Mouse (Mus musculus) forebrain, embryonic 15.5 days (tissue): ENCODE data around the gene Tagln. TPM values are rescaled to one million over a fixed set of nuclear protein-coding genes. Genes with fewer than 3 reads are reported as not detected.

Experiments
- ATAC-seq: fragments of 200-750 bp; cut with Nextera tagmentation; replicated peaks from 2 replicates; pipeline ENCODE4 v1.8.0; 2017; ENCODE audit warnings: mild to moderate bottlenecking, moderate TSS enrichment, moderate library complexity
- H3K27ac ChIP-seq: fragments of 300-500 bp; sonication (generic); replicated peaks from 2 replicates; pipeline ENCODE4 v1.5.1; 2015; ENCODE audit warnings: mild to moderate bottlenecking, inconsistent platforms
- H3K27me3 ChIP-seq: fragments of 300-500 bp; sonication (generic); 2 replicates; pipeline ENCODE4 v1.6.1; 2015; ENCODE audit warnings: inconsistent platforms
- H3K36me3 ChIP-seq: fragments of 300-500 bp; sonication (generic); 2 replicates; pipeline ENCODE4 v1.6.1; 2015; ENCODE audit warnings: mild to moderate bottlenecking, inconsistent platforms
- H3K4me1 ChIP-seq: fragments of 300-500 bp; sonication (generic); 2 replicates; pipeline ENCODE4 v1.6.1; 2015; ENCODE audit warnings: inconsistent platforms
- H3K4me2 ChIP-seq: fragments of 300-500 bp; sonication (generic); replicated peaks from 2 replicates; pipeline ENCODE4 v1.6.1; 2015; ENCODE audit warnings: mild to moderate bottlenecking, inconsistent platforms
- H3K4me3 ChIP-seq: fragments of 300-500 bp; sonication (generic); 2 replicates; pipeline ENCODE4 v1.5.1; 2015; ENCODE audit warnings: mild to moderate bottlenecking, inconsistent platforms
- H3K9ac ChIP-seq: fragments of 300-500 bp; sonication (generic); replicated peaks from 2 replicates; pipeline ENCODE4 v1.6.1; 2015; ENCODE audit warnings: mild to moderate bottlenecking, inconsistent platforms
- H3K9me3 ChIP-seq: fragments of 300-500 bp; sonication (generic); 2 replicates; pipeline ENCODE4 v1.6.1; 2016; ENCODE audit warnings: inconsistent platforms
- WGBS: fragments of 180-500 bp; shearing (Covaris S2); methylation state at CpG from one replicate; pipeline ENCODE4 v1.1.7; 2015; ENCODE audit warnings: mixed read lengths; 5-methylcytosine and 5-hydroxymethylcytosine counted together
- microRNA-seq: library from miRNA; unstranded; fragments of <30 nt; microRNA quantifications from one replicate; pipeline ENCODE4, GENCODE M21; 2016
- polyA plus RNA-seq: library from polyadenylated mRNA; unstranded; fragments of >200 nt; fragmentation: Nextera tagmentation; extraction: Ambion mirVana; gene quantifications from 2 replicates; pipeline ENCODE4 v1.2.1, GENCODE M21; 2015

The Tagln gene
- polyA plus RNA-seq, 1 experiment from 2014 or later = 2.6 TPM

GRCm38 (mm10) chr9:45917041-45917934 is 18.6 kb downstream of the Tagln start:
- no peak overlapping the region for H3K9ac ChIP-seq
- H3K27ac ChIP-seq = no peak overlapping the region
- H3K9me3 ChIP-seq = no peaks in the 10 kb centered on the region
- H3K4me1 ChIP-seq = no peaks in the 10 kb centered on the region
- no peak for ATAC-seq
- peaks cover 86% of the 10 kb centered on the region for H3K36me3 ChIP-seq
- H3K4me3 ChIP-seq = no peak overlapping the region
- H3K4me2 ChIP-seq = no peak overlapping the region
- WGBS = 55% methylated on average over 5 of the region's 5 CpGs
- no peaks in the 10 kb centered on the region for H3K27me3 ChIP-seq

DNA sequence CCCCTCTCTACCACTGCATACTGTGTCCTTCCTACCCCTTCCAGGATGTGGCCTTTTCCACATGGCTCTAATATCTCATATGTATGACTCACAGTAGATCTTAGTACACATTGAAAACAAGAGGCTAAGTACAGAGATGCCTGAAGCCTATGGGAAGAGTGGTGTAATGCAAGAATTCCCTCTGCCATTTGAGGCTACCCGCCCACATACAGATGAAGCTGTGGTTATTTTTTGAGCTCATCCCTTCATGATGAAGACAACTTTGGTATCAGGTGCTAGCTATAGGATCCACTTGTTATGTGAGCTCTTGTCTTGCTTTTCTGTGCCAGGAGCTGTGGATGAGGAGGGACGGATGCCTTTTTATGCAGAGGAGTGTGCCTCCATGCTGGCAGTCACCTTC is 20.2 kb downstream of the Tagln start:
- ATAC-seq = no peak

GRCm38 (mm10) chr9:45911673-45912072 is 24.2 kb downstream of the Tagln start:
- Histone ChIP-seq H3K9ac (no peak overlapping the region), H3K4me3 (no peak overlapping the region), H3K4me2 (no peak overlapping the region), H3K9me3 (no peaks in the 10 kb centered on the region), H3K27me3 (no peaks in the 10 kb centered on the region), H3K36me3 (peaks cover 74% of the 10 kb centered on the region), H3K27ac (no peak overlapping the region), H3K4me1 (peaks cover 10% of the 10 kb centered on the region)
- 68% methylated on average over 1 of the region's 1 CpGs for WGBS
- no peak for ATAC-seq

More for the DNA sequence above, 20.2 kb downstream of the Tagln start:
- H3K4me3 ChIP-seq = no peak overlapping the region
- no peak overlapping the region for H3K27ac ChIP-seq
- 93% methylated on average over 2 of the region's 2 CpGs for WGBS
- H3K27me3 ChIP-seq = no peaks in the 10 kb centered on the region
- no peak overlapping the region for H3K9ac ChIP-seq
- no peak overlapping the region for H3K4me2 ChIP-seq
- no peaks in the 10 kb centered on the region for H3K4me1 ChIP-seq
- H3K36me3 ChIP-seq = peaks cover 91% of the 10 kb centered on the region
- H3K9me3 ChIP-seq = no peaks in the 10 kb centered on the region

DNA sequence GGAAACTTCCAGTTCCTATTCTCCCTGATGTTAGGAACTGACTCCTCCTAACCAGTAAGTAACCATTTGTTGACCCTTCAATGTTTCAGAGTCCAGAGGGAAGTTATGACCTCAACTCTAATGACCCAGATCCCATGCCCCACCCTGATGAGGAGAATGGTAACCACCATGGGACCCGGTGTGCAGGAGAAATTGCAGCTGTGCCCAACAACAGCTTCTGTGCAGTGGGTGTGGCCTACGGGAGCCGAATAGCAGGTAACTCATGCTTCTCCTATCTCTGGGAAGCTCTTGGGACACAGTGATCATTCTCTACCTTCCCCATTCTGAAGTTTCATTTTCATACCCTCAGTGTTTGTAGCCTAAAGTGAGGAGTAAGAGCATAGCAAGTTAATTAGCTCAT is 24.9 kb downstream of the Tagln start:
- H3K4me1 ChIP-seq = peaks cover 10% of the 10 kb centered on the region
- no peak for ATAC-seq
- no peak overlapping the region for H3K4me2 ChIP-seq
- no peaks in the 10 kb centered on the region for H3K9me3 ChIP-seq
- no peaks in the 10 kb centered on the region for H3K27me3 ChIP-seq
- H3K27ac ChIP-seq = no peak overlapping the region
- H3K36me3 ChIP-seq = peaks cover 68% of the 10 kb centered on the region
- WGBS = 94% methylated on average over 3 of the region's 3 CpGs
- H3K4me3 ChIP-seq = no peak overlapping the region
- H3K9ac ChIP-seq = no peak overlapping the region

- Histone ChIP-seq H3K4me3 (peak overlapping the region; percentile 85), H3K9ac (peak overlapping the region; percentile 94), H3K27me3 (no peaks in the 10 kb centered on the region), H3K27ac (peak overlapping the region; percentile 95), H3K9me3 (no peaks in the 10 kb centered on the region), H3K4me2 (peak overlapping the region; percentile 78), H3K36me3 (peaks cover 38% of the 10 kb centered on the region), H3K4me1 (peaks cover 25% of the 10 kb centered on the region)
- under 1% methylated on average over 19 of the region's 19 CpGs for WGBS
- ATAC-seq = peak; percentile 41
These were observed 28.8 kb downstream of the Tagln start for GRCm38 (mm10) chr9:45907078-45907428.

DNA sequence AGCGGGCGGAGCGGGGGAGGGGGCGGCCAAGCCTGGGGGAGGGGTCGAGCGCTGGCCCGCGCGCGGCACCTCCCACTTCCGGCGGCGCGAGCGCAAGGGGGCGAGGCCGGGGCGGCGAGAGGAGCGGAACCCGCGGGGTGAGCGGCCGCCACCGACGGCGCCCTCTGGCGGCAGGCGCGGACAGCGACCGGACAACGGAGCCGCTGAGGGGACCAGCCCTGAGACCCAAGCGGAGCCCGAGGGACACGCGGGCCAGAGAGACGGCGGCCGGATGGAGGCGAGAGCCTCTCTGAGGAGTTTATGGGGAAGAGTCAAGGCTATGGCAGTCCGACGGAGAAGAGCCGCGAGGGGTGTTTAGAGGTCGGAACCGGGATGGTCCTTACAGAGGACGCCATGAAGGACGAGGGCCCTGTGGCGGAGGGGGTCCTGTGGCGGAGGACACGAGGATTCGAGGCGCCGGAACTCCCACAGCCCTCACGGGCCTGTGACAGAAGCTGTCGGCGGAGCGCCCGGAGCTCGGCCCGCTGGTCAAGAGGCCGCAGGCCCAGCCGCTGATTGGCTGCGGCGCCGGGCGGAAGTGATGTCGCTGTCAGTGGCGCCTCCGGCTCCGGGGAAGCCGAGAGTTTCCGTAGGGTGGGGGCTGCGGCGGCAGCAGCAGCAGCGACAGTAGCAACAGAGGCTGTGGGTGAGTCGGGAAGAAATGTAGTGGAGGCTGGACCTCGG is 29.3 kb downstream of the Tagln start, which contains the start of the genes Pcsk7 and Rnf214:
Pcsk7 (plus strand) TSS at position 143 of the 723 bp plus-strand sequence.
Rnf214 (minus strand) TSS at position 557 of the 723 bp plus-strand sequence.
- Histone ChIP-seq H3K27ac (peak within 1 kb of the TSS; percentile 95), H3K9ac (peak within 1 kb of the TSS; percentile 94), H3K27me3 (no peaks in the 10 kb centered on the region), H3K4me2 (peak within 1 kb of the TSS; percentile 78), H3K36me3 (peaks cover 38% of the 10 kb centered on the region), H3K4me3 (peak within 1 kb of the TSS; percentile 85), H3K9me3 (no peaks in the 10 kb centered on the region), H3K4me1 (peaks cover 25% of the 10 kb centered on the region)
- ATAC-seq = peak; percentile 94
- under 1% methylated on average over 73 of the region's 80 CpGs for WGBS

DNA sequence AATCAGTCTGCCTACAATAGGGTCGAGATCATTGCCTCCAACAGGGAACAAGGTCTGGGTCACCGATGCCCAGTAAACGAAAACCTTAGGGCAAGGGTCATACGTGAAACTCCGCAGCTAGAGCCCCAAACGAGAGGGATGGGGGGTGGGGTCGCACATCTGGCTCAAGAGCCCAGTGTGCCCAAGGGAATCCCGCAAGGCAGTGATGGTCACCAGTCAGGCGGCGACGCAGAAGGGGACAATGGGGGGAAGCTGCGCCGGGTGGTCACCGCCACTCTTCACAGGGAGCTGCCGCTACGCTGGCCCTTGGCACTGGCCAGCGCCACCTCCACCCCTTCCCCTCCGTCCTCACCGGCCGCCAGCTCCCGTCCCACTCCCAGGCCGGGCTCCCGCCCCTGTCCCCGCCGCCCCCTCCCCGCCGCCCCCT is 30.0 kb downstream of the Tagln start:
- peaks cover 32% of the 10 kb centered on the region for H3K36me3 ChIP-seq
- WGBS = under 1% methylated on average over 19 of the region's 27 CpGs
- H3K27ac ChIP-seq = peak overlapping the region; percentile 95

GRCm38 (mm10) chr9:45905196-45905595 is 30.7 kb downstream of the Tagln start:
- H3K9ac ChIP-seq = peak overlapping the region; percentile 94
- H3K27me3 ChIP-seq = no peaks in the 10 kb centered on the region
- no peak for ATAC-seq
- peak overlapping the region; percentile 78 for H3K4me2 ChIP-seq
- WGBS = 63% methylated on average over 4 of the region's 4 CpGs
- peaks cover 25% of the 10 kb centered on the region for H3K4me1 ChIP-seq
- no peaks in the 10 kb centered on the region for H3K9me3 ChIP-seq
- H3K4me3 ChIP-seq = peak overlapping the region; percentile 85
- H3K36me3 ChIP-seq = peaks cover 31% of the 10 kb centered on the region
- peak overlapping the region; percentile 95; the same call in 1 of the 2 replicates for H3K27ac ChIP-seq

More for the DNA sequence above, 30.0 kb downstream of the Tagln start:
- Histone ChIP-seq H3K27me3 (no peaks in the 10 kb centered on the region), H3K4me1 (peaks cover 25% of the 10 kb centered on the region), H3K9ac (peak overlapping the region; percentile 94), H3K4me2 (peak overlapping the region; percentile 78), H3K4me3 (peak overlapping the region; percentile 85), H3K9me3 (no peaks in the 10 kb centered on the region)
- peak; percentile 59 for ATAC-seq

DNA sequence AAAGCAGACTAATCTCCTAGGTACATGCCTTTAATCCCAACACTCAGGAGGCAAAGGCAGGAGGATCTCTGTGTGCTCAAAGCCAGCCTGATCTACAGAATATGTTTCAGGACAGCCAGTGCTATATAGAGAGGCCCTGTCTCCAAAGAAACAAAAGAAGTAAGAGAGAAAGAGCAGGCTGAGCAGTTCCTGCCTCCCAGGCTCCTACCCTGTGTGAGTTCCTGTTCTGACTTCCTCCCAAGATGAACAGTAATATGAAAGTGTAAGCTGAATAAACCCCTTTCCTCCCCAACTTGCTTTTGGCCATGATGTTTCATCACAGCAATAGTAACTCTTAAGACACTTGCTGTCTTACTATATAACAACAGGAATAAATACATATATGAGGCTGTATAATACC is 42.2 kb downstream of the Tagln start:
- H3K4me2 ChIP-seq = no peak overlapping the region
- no peak overlapping the region for H3K9ac ChIP-seq
- H3K4me1 ChIP-seq = no peaks in the 10 kb centered on the region
- no peak overlapping the region for H3K4me3 ChIP-seq
- H3K9me3 ChIP-seq = no peaks in the 10 kb centered on the region
- H3K27ac ChIP-seq = no peak overlapping the region
- H3K27me3 ChIP-seq = no peaks in the 10 kb centered on the region
- H3K36me3 ChIP-seq = peaks cover 90% of the 10 kb centered on the region
- no peak for ATAC-seq

Small RNA genes within 50 kb of the gene (microRNA-seq; reads per million reads assigned to microRNA genes)
- not detected for gene Mir7087

Other genes starting within 250 kb of the Tagln start
- 14.5 and 18.2 TPM in 2 replicates for gene Cep164, start 107.4 kb downstream of the Tagln start, polyA plus RNA-seq
- gene Bace1, start 97.5 kb downstream of the Tagln start, polyA plus RNA-seq = 47.2 and 47.4 TPM in 2 replicates
- 25.6 and 26.7 TPM in 2 replicates for gene Pcsk7, start 29.6 kb downstream of the Tagln start, polyA plus RNA-seq
- 96.5 and 96.9 TPM in 2 replicates for gene Rnf214, start 29.1 kb downstream of the Tagln start, polyA plus RNA-seq
- 37.2 and 37.6 TPM in 2 replicates for gene Sidt2, start 19.2 kb upstream of the Tagln start, polyA plus RNA-seq
- gene Pafah1b2, start 76.6 kb upstream of the Tagln start, polyA plus RNA-seq = 284 and 289 TPM in 2 replicates
- gene Sik3, start 76.8 kb upstream of the Tagln start, polyA plus RNA-seq = 7.8 and 9.2 TPM in 2 replicates